Mouse (Mus musculus): ENCODE data around the gene Hsp90ab1. TPM values are rescaled to one million over a fixed set of nuclear protein-coding genes. Genes with fewer than 3 reads are reported as not detected.
A peak's percentile ranks its signal among the peaks of the same experiment; 100 is the strongest.

Gene Hsp90ab1
- polyA plus RNA-seq, 1 experiment from 2014 or later, result 1,012 TPM

- H3K27me3 ChIP-seq, result peaks cover 100% of the 10 kb centered on the region
- H3K9ac ChIP-seq, result no peak overlapping the region
- peaks cover 20% of the 10 kb centered on the region for H3K4me1 ChIP-seq (replicated peaks)
- H3K4me2 ChIP-seq, result peak overlapping the region; percentile 30
- 3% methylated on average over 74 of the region's 74 CpGs for WGBS (ENCODE audit: insufficient replicate concordance)
- no peaks in the 10 kb centered on the region for H3K9me3 ChIP-seq (replicated peaks)
- H3K4me3 ChIP-seq (replicated peaks), result peak overlapping the region; percentile 21
- H3K36me3 ChIP-seq, result no peaks in the 10 kb centered on the region
- DNase-seq (no peak), ATAC-seq (ENCODE audit: low read depth) (no peak)
- H3K27ac ChIP-seq, result no peak overlapping the region
Observed at GRCm38 (mm10) chr17:45545278-45545961, 27.7 kb downstream of the Hsp90ab1 start.

GRCm38 (mm10) chr17:45544873-45545277 lies 28.2 kb downstream of the Hsp90ab1 start:
- Histone ChIP-seq H3K27ac (no peak overlapping the region), H3K4me3 (replicated peaks) (peak overlapping the region; percentile 21; the same call in 1 of the 2 replicates)
- WGBS (ENCODE audit: insufficient replicate concordance), result 2% methylated on average over 44 of the region's 46 CpGs

GRCm38 (mm10) chr17:45544001-45544872 lies 28.8 kb downstream of the Hsp90ab1 start:
- Histone ChIP-seq H3K4me1 (replicated peaks) (peaks cover 18% of the 10 kb centered on the region), H3K9ac (no peak overlapping the region), H3K36me3 (no peaks in the 10 kb centered on the region), H3K27ac (no peak overlapping the region), H3K4me3 (replicated peaks) (no peak overlapping the region), H3K4me2 (0 out of 2 replicates have a peak overlapping the region, but pooled peaks have one; percentile 30), H3K27me3 (peaks cover 100% of the 10 kb centered on the region), H3K9me3 (replicated peaks) (no peaks in the 10 kb centered on the region)
- DNase-seq (no peak), ATAC-seq (ENCODE audit: low read depth) (no peak)
- WGBS (ENCODE audit: insufficient replicate concordance), result 4% methylated on average over 24 of the region's 24 CpGs

More at GRCm38 (mm10) chr17:45544873-45545277, 28.2 kb downstream of the Hsp90ab1 start:
- Histone ChIP-seq H3K36me3 (no peaks in the 10 kb centered on the region), H3K9me3 (replicated peaks) (no peaks in the 10 kb centered on the region), H3K9ac (no peak overlapping the region), H3K27me3 (peaks cover 100% of the 10 kb centered on the region), H3K4me1 (replicated peaks) (peaks cover 20% of the 10 kb centered on the region), H3K4me2 (peak overlapping the region; percentile 30; the same call in 1 of the 2 replicates)
- ATAC-seq (ENCODE audit: low read depth), result no peak
- DNase-seq, result no peak

- no peaks in the 10 kb centered on the region for H3K9me3 ChIP-seq (replicated peaks)
- DNase-seq (no peak), ATAC-seq (ENCODE audit: low read depth) (no peak)
- peaks cover 11% of the 10 kb centered on the region for H3K4me1 ChIP-seq (replicated peaks)
- no peak overlapping the region for H3K27ac ChIP-seq
- H3K4me2 ChIP-seq, result no peak overlapping the region
- H3K27me3 ChIP-seq, result peaks cover 100% of the 10 kb centered on the region
- WGBS (ENCODE audit: insufficient replicate concordance), result 15% methylated on average over 1 of the region's 1 CpGs
- no peaks in the 10 kb centered on the region for H3K36me3 ChIP-seq
- H3K4me3 ChIP-seq (replicated peaks), result no peak overlapping the region
- H3K9ac ChIP-seq, result no peak overlapping the region
Observed at GRCm38 (mm10) chr17:45543115-45543514, 30.0 kb downstream of the Hsp90ab1 start.

GRCm38 (mm10) chr17:45542705-45543104 lies 30.4 kb downstream of the Hsp90ab1 start:
- ATAC-seq (ENCODE audit: low read depth), result no peak
- H3K4me1 ChIP-seq (replicated peaks), result peaks cover 11% of the 10 kb centered on the region
- 54% methylated on average over 2 of the region's 2 CpGs for WGBS (ENCODE audit: insufficient replicate concordance)

DNA sequence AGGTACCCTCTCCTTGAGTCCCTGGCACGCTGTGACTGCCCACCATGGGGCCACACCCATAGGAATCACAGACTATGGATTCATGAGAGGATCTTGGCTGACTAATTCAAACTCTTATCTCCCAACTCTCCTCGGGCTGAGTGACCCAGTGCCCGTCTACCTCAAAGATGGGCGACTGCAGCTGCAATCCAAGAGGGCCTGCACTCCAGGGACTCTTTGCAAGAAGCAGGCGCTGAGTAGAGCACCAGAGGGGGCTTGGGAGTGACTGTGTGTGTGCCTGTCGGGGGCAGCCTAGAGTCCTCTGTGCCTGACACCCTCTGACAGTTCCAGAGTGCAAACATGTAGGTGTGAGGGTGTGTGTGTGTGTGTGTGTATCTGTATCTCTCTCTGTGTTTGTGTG lies 30.9 kb downstream of the Hsp90ab1 start:
- peaks cover 99% of the 10 kb centered on the region for H3K27me3 ChIP-seq
- no peak overlapping the region for H3K27ac ChIP-seq
- H3K4me3 ChIP-seq (replicated peaks), result no peak overlapping the region
- H3K4me1 ChIP-seq (replicated peaks), result peaks cover 11% of the 10 kb centered on the region
- no peak overlapping the region for H3K4me2 ChIP-seq
- no peaks in the 10 kb centered on the region for H3K36me3 ChIP-seq
- WGBS (ENCODE audit: insufficient replicate concordance), result 18% methylated on average over 6 of the region's 6 CpGs
- H3K9me3 ChIP-seq (replicated peaks), result no peaks in the 10 kb centered on the region
- ATAC-seq (ENCODE audit: low read depth), result no peak
- H3K9ac ChIP-seq, result no peak overlapping the region
- DNase-seq, result no peak

More at GRCm38 (mm10) chr17:45542705-45543104, 30.4 kb downstream of the Hsp90ab1 start:
- Histone ChIP-seq H3K4me3 (replicated peaks) (no peak overlapping the region), H3K4me2 (no peak overlapping the region), H3K9ac (no peak overlapping the region), H3K9me3 (replicated peaks) (no peaks in the 10 kb centered on the region), H3K36me3 (no peaks in the 10 kb centered on the region), H3K27me3 (peaks cover 100% of the 10 kb centered on the region), H3K27ac (no peak overlapping the region)
- DNase-seq, result no peak

- H3K9me3 ChIP-seq (replicated peaks), result no peaks in the 10 kb centered on the region
- peaks cover 99% of the 10 kb centered on the region for H3K27me3 ChIP-seq
- DNase-seq (no peak), ATAC-seq (ENCODE audit: low read depth) (no peak)
- no peak overlapping the region for H3K4me2 ChIP-seq
- WGBS (ENCODE audit: insufficient replicate concordance), result 59% methylated on average over 21 of the region's 21 CpGs
- H3K4me1 ChIP-seq (replicated peaks), result peaks cover 1% of the 10 kb centered on the region; the same call in 1 of the 2 replicates
- no peak overlapping the region for H3K4me3 ChIP-seq (replicated peaks)
- no peak overlapping the region for H3K27ac ChIP-seq
- H3K36me3 ChIP-seq, result no peaks in the 10 kb centered on the region
- H3K9ac ChIP-seq, result no peak overlapping the region
Observed at GRCm38 (mm10) chr17:45539664-45540063, 33.4 kb downstream of the Hsp90ab1 start.

GRCm38 (mm10) chr17:45538394-45538793 lies 34.7 kb downstream of the Hsp90ab1 start:
- Histone ChIP-seq H3K4me1 (replicated peaks) (no peaks in the 10 kb centered on the region), H3K36me3 (no peaks in the 10 kb centered on the region), H3K9me3 (replicated peaks) (no peaks in the 10 kb centered on the region), H3K9ac (no peak overlapping the region), H3K27me3 (peaks cover 96% of the 10 kb centered on the region), H3K4me3 (replicated peaks) (no peak overlapping the region), H3K27ac (no peak overlapping the region), H3K4me2 (no peak overlapping the region)
- 46% methylated on average over 4 of the region's 4 CpGs for WGBS (ENCODE audit: insufficient replicate concordance)
- DNase-seq (no peak), ATAC-seq (ENCODE audit: low read depth) (no peak)

DNA sequence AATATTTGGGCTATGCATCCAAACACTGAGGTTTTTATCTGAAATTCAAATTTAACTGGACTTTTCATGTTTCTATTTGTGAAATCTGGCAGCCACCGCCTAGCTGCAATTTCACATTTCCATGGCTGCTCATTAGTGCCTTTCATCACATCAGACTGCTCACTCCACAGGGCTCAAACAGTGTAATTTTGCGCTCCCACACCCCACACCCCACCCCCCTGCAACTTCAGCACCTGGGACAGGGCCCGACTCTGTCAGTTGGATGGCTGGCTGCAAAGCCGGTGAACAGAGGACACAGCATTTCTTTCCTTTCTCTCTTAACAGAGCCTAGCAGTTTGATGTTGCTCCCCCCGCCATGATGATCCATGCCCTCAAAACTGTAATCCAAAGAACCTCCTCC lies 36.8 kb downstream of the Hsp90ab1 start:
- WGBS (ENCODE audit: insufficient replicate concordance), result 10% methylated on average over 5 of the region's 5 CpGs
- Histone ChIP-seq H3K27me3 (peaks cover 96% of the 10 kb centered on the region), H3K4me3 (replicated peaks) (no peak overlapping the region), H3K4me2 (no peak overlapping the region), H3K4me1 (replicated peaks) (no peaks in the 10 kb centered on the region), H3K36me3 (no peaks in the 10 kb centered on the region), H3K9me3 (replicated peaks) (no peaks in the 10 kb centered on the region), H3K9ac (no peak overlapping the region), H3K27ac (no peak overlapping the region)
- DNase-seq (no peak), ATAC-seq (ENCODE audit: low read depth) (no peak)

GRCm38 (mm10) chr17:45532896-45533295 lies 40.2 kb downstream of the Hsp90ab1 start:
- Histone ChIP-seq H3K27ac (no peak overlapping the region), H3K9ac (no peak overlapping the region), H3K9me3 (replicated peaks) (no peaks in the 10 kb centered on the region), H3K4me3 (replicated peaks) (no peak overlapping the region), H3K36me3 (no peaks in the 10 kb centered on the region), H3K27me3 (peaks cover 88% of the 10 kb centered on the region), H3K4me1 (replicated peaks) (no peaks in the 10 kb centered on the region), H3K4me2 (no peak overlapping the region)
- DNase-seq (no peak), ATAC-seq (ENCODE audit: low read depth) (no peak)
- 31% methylated on average over 15 of the region's 15 CpGs for WGBS (ENCODE audit: insufficient replicate concordance)

DNA sequence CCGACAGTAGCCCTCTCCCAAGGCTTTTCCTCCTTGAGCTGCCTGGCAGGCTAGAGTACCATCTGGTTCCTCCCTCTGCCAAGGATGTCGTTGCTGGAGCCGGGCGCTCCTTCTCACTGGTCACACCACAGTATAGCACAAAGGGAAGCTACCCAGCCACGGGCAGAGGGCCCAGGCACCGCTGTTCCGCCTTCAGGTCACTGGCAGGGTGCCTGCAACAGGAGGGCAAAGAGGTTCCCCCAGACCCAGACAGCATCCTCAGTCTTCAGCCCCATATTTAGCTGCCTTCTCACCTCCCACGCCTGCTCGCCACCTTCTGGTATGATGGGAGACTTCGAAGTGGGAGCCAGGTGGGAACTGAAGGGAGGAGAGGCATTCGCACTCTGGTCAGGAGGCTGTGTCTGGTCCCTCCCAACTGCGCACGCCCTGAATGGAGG lies 42.7 kb downstream of the Hsp90ab1 start:
- Histone ChIP-seq H3K9ac (no peak overlapping the region), H3K27me3 (peaks cover 75% of the 10 kb centered on the region)
- WGBS (ENCODE audit: insufficient replicate concordance), result 37% methylated on average over 13 of the region's 13 CpGs

More for the DNA sequence above, 42.7 kb downstream of the Hsp90ab1 start:
- Histone ChIP-seq H3K27ac (no peak overlapping the region), H3K4me2 (no peak overlapping the region), H3K4me3 (replicated peaks) (no peak overlapping the region), H3K9me3 (replicated peaks) (no peaks in the 10 kb centered on the region), H3K4me1 (replicated peaks) (no peaks in the 10 kb centered on the region), H3K36me3 (no peaks in the 10 kb centered on the region)
- ATAC-seq (ENCODE audit: low read depth) (no peak), DNase-seq (no peak)
